21 mouse cellular contexts compared by ENCODE assay signal in genomic region chr10:40687407-40687806, GRCm38 (mm10). TPM values are rescaled to one million over a fixed set of nuclear protein-coding genes. Genes with fewer than 3 reads are reported as not detected.
A peak's percentile ranks its signal among the peaks of the same experiment; 100 is the strongest.
DNase-seq lines count a peak whose midpoint lies in the region; ATAC-seq lines count a peak whose summit lies in the region.
"Had no signal": no experiment of that assay in that cellular context is flagged by ENCODE, and none has a peak within 500 bp of the region (broad histone marks: within the 10 kb centered on the region; RNA-seq: fewer than 3 reads in every experiment).

No protein-coding gene starts in this region.

- no peak overlapping the region for H3K4me3 ChIP-seq in forebrain, embryonic 10.5 days
- H3K4me3 ChIP-seq in forebrain, embryonic 14.5 days (ENCODE audit: low read depth, low read length): no peak overlapping the region
- no peak overlapping the region for H3K4me3 ChIP-seq in limb, embryonic 11.5 days (ENCODE audit: low read depth, low read length)
- no peak overlapping the region for H3K4me3 ChIP-seq in limb, embryonic 10.5 days
- H3K4me3 ChIP-seq: embryonic facial prominence, embryonic 13.5 days; forebrain, embryonic 15.5 days; heart, embryonic 10.5 days; hindbrain, embryonic 13.5 days had no signal

- no peak overlapping the region for H3K4me2 ChIP-seq in forebrain, embryonic 14.5 days (ENCODE audit: low read length)
- no peak overlapping the region for H3K4me2 ChIP-seq in limb, embryonic 11.5 days (ENCODE audit: low read depth, severe bottlenecking)
- H3K4me2 ChIP-seq: embryonic facial prominence, embryonic 13.5 days; forebrain, embryonic 15.5 days; hindbrain, embryonic 13.5 days had no signal

- no peaks in the 10 kb centered on the region for H3K9me3 ChIP-seq in forebrain, embryonic 10.5 days
- no peaks in the 10 kb centered on the region for H3K9me3 ChIP-seq in forebrain, embryonic 14.5 days (replicated peaks; ENCODE audit: control insufficient read depth, low read length)
- H3K9me3 ChIP-seq in limb, embryonic 11.5 days (ENCODE audit: control insufficient read depth, low read length): no peaks in the 10 kb centered on the region
- H3K9me3 ChIP-seq in limb, embryonic 10.5 days (replicated peaks): no peaks in the 10 kb centered on the region
- H3K9me3 ChIP-seq: embryonic facial prominence, embryonic 13.5 days; forebrain, embryonic 15.5 days; G1E; heart, embryonic 10.5 days; hindbrain, embryonic 13.5 days had no signal

- no peak for ATAC-seq in forebrain, embryonic 14.5 days
- no peak for ATAC-seq in limb, embryonic 11.5 days (ENCODE audit: insufficient number of reproducible peaks, low FRiP score, low TSS enrichment, low read depth)
- ATAC-seq: CD4-positive, CD25-positive, alpha-beta regulatory T cell, adult 4 months; forebrain, embryonic 15.5 days; hindbrain, postnatal 0 days; intestine, embryonic 16.5 days had no signal

- no peak overlapping the region for H3K9ac ChIP-seq in forebrain, embryonic 14.5 days (ENCODE audit: low read length)
- no peak overlapping the region for H3K9ac ChIP-seq in limb, embryonic 11.5 days (ENCODE audit: low read length)
- H3K9ac ChIP-seq: embryonic facial prominence, embryonic 13.5 days; forebrain, embryonic 15.5 days; hindbrain, embryonic 13.5 days had no signal

- H3K36me3 ChIP-seq in forebrain, embryonic 10.5 days (replicated peaks): no peaks in the 10 kb centered on the region
- no peaks in the 10 kb centered on the region for H3K36me3 ChIP-seq in forebrain, embryonic 14.5 days (ENCODE audit: control insufficient read depth, insufficient read depth, low read length)
- H3K36me3 ChIP-seq in limb, embryonic 11.5 days (ENCODE audit: control insufficient read depth, insufficient read depth, low read length): no peaks in the 10 kb centered on the region
- H3K36me3 ChIP-seq in limb, embryonic 10.5 days: no peaks in the 10 kb centered on the region
- H3K36me3 ChIP-seq: embryonic facial prominence, embryonic 13.5 days; forebrain, embryonic 15.5 days; G1E; heart, embryonic 10.5 days; hindbrain, embryonic 13.5 days had no signal

- peaks cover 25% of the 10 kb centered on the region for H3K4me1 ChIP-seq in forebrain, embryonic 10.5 days
- H3K4me1 ChIP-seq in forebrain, embryonic 14.5 days (ENCODE audit: control insufficient read depth, insufficient read depth, low read length): peaks cover 6% of the 10 kb centered on the region; the same call in 1 of the 2 replicates
- peaks cover 8% of the 10 kb centered on the region; the same call in 1 of the 2 replicates for H3K4me1 ChIP-seq in limb, embryonic 11.5 days (ENCODE audit: control insufficient read depth, insufficient read depth, low read length)
- peaks cover 19% of the 10 kb centered on the region for H3K4me1 ChIP-seq in limb, embryonic 10.5 days

- H3K27ac ChIP-seq in forebrain, embryonic 10.5 days: no peak overlapping the region
- no peak overlapping the region for H3K27ac ChIP-seq in forebrain, embryonic 14.5 days (ENCODE audit: low read depth, low read length)
- H3K27ac ChIP-seq in limb, embryonic 11.5 days (replicated peaks; ENCODE audit: low read depth, low read length): no peak overlapping the region
- no peak overlapping the region for H3K27ac ChIP-seq in limb, embryonic 10.5 days
- H3K27ac ChIP-seq: embryonic facial prominence, embryonic 13.5 days; forebrain, embryonic 15.5 days; heart, embryonic 10.5 days; hindbrain, embryonic 13.5 days; hindbrain, postnatal 0 days had no signal

- peaks cover 18% of the 10 kb centered on the region for H3K27me3 ChIP-seq in forebrain, embryonic 10.5 days (ENCODE audit: poor library complexity, severe bottlenecking)
- no peaks in the 10 kb centered on the region for H3K27me3 ChIP-seq in forebrain, embryonic 14.5 days (replicated peaks; ENCODE audit: control insufficient read depth, insufficient read depth, low read length)
- no peaks in the 10 kb centered on the region for H3K27me3 ChIP-seq in limb, embryonic 11.5 days (ENCODE audit: control insufficient read depth, insufficient read depth, low read length)
- H3K27me3 ChIP-seq in limb, embryonic 10.5 days (ENCODE audit: low read depth, poor library complexity, severe bottlenecking): no peaks in the 10 kb centered on the region
- H3K27me3 ChIP-seq: forebrain, embryonic 15.5 days had no signal

- DNase-seq in forebrain, embryonic 10.5 days (ENCODE audit: extremely low spot score, low spot score): peak; percentile 1
- DNase-seq in forebrain, embryonic 14.5 days (ENCODE audit: low spot score): no peak
- DNase-seq in limb, embryonic 11.5 days (ENCODE audit: low spot score): peak; percentile 15
- DNase-seq in limb, embryonic 10.5 days (ENCODE audit: low spot score): no peak
- peak; percentile 26 for DNase-seq in adipocyte (ENCODE audit: low spot score)
- no peak for DNase-seq in lung, postnatal 4 days
- DNase-seq in urinary bladder, postnatal 14 days (ENCODE audit: low spot score): no peak
- DNase-seq: B cell, adult 2 months; cerebellum, adult 11-12 months; cerebellum, adult 9-10 months; cerebellum, postnatal 25 days; heart, adult 18-20 months; heart, postnatal 14 days had no signal

- 78% methylated on average over 2 of the region's 2 CpGs for WGBS in forebrain, embryonic 10.5 days
- WGBS in forebrain, embryonic 14.5 days: 74% methylated on average over 2 of the region's 2 CpGs
- WGBS in limb, embryonic 11.5 days: 66% methylated on average over 2 of the region's 2 CpGs
- WGBS in limb, embryonic 10.5 days: 70% methylated on average over 2 of the region's 2 CpGs

RNA-seq across cellular contexts. Expression of gene Mettl24, which starts 4.3 kb away (rescaled TPM):
- 0.53 and 0.78 TPM in 2 replicates for polyA plus RNA-seq in forebrain, embryonic 10.5 days (2016; fragmentation: Nextera tagmentation; extraction: Ambion mirVana)
- polyA plus RNA-seq in forebrain, embryonic 14.5 days (2014; fragmentation: Nextera tagmentation; extraction: Ambion mirVana): 0.23 and 0.29 TPM in 2 replicates
- 1.2 and 1.3 TPM in 2 replicates for polyA plus RNA-seq in limb, embryonic 11.5 days (2014; fragmentation: Nextera tagmentation; extraction: Ambion mirVana)
- polyA plus RNA-seq in limb, embryonic 10.5 days (2016; fragmentation: Nextera tagmentation; extraction: Ambion mirVana): 1.6 and 1.8 TPM in 2 replicates
- polyA plus RNA-seq: G1E had no signal

RNA-seq across cellular contexts. Expression of gene Ddo, which starts 57.6 kb away (rescaled TPM):
- 0.14 and 0.26 TPM in 2 replicates for polyA plus RNA-seq in forebrain, embryonic 10.5 days (2016; fragmentation: Nextera tagmentation; extraction: Ambion mirVana)
- polyA plus RNA-seq in forebrain, embryonic 14.5 days (2014; fragmentation: Nextera tagmentation; extraction: Ambion mirVana): 0.75 and 0.79 TPM in 2 replicates
- polyA plus RNA-seq in limb, embryonic 11.5 days (2014; fragmentation: Nextera tagmentation; extraction: Ambion mirVana): 0.06 and 0.15 TPM in 2 replicates
- polyA plus RNA-seq in limb, embryonic 10.5 days (2016; fragmentation: Nextera tagmentation; extraction: Ambion mirVana): 0.08 and 0.34 TPM in 2 replicates
- polyA plus RNA-seq: G1E had no signal

Comparison
In these comparisons a context has a peak if more than half of its experiments do, and no peak if none do; other contexts are left out.
1. DNase-seq: peak in forebrain, embryonic 10.5 days (single experiment), limb, embryonic 11.5 days (single experiment) and adipocyte (single experiment); none in forebrain, embryonic 14.5 days (single experiment), limb, embryonic 10.5 days (single experiment), lung, postnatal 4 days (0 of 2) and urinary bladder, postnatal 14 days (single experiment).